Mouse (Mus musculus) adrenal gland, postnatal 25 days (tissue): ENCODE data around the gene Dnmt3a. TPM values are rescaled to one million over a fixed set of nuclear protein-coding genes. Genes with fewer than 3 reads are reported as not detected.

Experiments used
- DNase-seq: peaks from one replicate; pipeline ENCODE4 v3.0.0; 2021; ENCODE audit warnings: mixed read lengths
- total RNA-seq: library from RNA; stranded (reverse); gene quantifications from 2 replicates; pipeline ENCODE4 v1.2.3, GENCODE M21; 2021

Dnmt3a gene
- total RNA-seq, 1 experiment from 2014 or later: 86.0 TPM

- no peak for DNase-seq
Observed at GRCm38 (mm10) chr12:3884892-3885493, 79.2 kb downstream of the Dnmt3a start.

DNA sequence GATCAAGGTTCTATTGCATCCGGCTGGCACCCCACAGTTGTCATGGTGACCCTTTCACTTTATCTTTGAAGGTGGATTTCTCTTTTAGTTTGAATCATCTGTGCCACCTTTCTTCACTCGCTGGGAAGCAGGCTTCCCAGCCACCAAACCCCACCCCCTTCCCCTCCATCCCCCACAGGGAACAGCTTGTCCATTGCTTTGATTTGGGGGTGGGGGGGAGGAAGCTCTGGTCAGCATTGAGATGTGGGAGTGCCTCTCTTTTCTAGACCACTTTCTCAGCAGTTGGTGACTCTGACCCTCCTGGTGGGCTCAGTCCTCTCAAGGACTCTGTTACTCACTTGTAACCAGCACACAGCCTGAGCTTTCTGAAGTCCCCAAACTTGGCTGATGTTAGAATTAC, 80.8 kb downstream of the Dnmt3a start:
- DNase-seq: no peak

- DNase-seq: no peak
Observed at GRCm38 (mm10) chr12:3887515-3888325, 81.9 kb downstream of the Dnmt3a start.

DNA sequence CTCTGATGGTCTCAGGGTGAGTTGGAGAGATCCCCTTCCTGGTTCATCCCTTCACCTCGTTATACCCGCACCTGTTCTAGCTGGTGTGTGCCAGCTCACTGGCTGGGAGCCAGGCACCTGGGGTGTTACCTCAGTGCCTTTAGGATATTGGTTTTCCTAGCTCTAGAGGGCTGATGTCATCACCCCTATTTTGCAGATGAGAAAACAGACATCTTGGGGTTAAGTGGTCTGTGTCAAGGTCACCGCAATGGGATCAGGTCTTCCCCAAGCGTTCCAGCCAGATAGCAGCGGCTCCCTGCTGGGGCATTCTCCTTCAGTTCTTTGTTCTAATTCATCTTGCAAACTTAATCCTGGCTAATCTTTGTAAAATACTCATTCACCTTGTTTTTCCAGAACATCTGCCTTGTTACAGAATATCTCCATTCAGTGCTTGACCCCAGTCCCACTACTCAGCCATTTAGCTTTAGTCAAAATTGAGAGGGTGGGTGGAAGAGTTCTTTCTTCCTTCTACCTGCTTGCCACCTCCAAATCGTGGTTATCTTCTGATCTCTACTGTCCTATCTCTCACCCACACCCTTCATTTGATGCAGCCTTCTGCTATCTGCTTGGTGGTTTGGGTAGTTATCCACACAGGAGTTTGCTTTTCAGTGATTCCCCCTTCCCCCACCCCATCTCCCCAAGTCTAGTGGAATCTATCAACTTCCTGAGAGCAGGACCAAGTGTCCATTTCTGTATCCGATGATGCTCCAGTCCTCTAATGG, 84.2 kb downstream of the Dnmt3a start:
- peak; percentile 30 for DNase-seq

DNA sequence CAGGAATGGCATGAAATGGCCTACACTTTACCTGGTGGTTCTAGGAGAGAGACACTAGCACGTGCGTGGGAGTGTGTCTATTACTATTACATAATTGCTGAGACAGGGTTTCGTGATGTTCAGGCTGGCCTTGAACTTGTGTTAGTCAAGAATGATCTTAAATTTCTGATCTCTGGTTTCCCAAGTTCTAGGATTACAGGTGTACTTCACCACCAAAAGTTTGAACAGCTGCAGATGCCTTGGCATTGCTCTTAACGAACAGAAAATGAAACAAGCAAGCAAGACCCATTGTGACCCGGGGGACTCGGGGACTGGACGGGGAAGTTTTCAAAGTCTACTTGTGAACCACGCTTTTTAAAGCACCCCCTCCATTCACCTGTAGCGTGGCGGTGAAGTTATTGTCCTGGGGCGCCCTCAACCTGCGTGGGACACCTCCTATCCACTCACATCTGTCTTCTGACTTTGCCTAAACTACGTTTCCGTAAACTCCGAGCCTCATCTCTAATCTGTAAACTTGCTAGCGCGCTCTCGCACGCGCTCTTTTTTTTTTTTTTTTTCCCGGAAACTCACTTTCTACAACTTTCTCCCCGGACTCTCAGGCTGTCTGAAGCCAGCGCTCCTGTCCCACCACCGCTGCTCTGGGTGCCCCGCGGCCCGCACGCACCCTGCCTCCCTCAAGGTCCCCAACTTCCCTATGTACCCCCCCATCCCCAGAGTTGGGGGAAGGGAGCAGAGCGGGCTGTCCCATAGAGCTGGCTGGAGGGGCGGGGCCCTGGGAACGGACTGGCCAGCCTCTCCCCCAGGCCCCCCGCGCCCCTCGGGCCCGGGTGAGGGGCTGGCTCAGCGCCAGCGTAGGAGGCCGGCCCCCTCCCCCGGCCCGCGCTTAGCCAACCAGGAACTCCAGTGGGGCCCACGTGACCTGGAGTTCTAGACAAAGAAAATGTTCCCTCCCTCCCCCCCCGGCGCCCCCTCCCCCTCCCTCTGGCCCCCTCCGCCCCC, 85.2 kb downstream of the Dnmt3a start:
- peak; percentile 35 for DNase-seq

GRCm38 (mm10) chr12:3891779-3892239, 86.0 kb downstream of the Dnmt3a start:
- DNase-seq: peak; percentile 37

DNA sequence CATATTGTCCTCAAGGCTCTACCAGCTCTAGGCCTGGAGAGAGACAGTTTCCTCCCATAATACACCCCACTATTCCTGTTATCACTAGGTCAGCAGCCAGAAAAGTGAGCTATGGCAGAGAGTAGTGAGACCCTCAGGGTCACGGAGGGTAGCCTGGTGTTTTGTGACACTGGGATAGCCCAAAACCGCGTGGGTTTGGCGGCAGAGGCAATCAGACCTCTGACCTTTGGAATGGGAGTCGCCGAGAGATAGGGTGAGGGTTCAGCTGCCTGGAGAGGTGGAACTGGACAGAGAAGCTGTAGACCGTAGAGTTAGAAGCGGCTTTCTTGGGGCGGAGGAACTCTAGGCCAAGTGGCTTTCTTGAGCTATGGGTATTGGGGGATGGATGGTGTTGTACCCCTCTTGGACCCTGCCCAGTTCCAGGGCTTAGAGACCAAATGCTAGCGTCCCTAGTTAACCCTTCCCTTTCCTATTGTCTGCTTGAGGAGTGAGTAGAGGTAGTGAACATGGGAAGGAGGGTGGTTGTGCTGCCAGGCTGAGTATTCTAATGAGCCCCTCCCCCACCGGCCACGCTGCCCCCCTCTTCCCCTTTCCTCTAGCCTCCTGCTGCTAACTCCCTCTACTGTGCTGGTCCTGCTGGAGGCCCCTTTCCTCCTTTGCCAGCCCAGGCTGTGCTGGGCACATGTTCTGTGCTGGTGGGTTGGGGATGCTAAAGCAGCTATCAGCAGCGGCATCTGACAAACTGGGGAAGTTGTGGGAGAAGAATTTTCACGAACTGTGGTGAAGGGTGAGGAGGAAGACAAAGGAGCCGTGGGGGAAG, 86.6 kb downstream of the Dnmt3a start:
- DNase-seq: no peak

GRCm38 (mm10) chr12:3893335-3893734, 87.5 kb downstream of the Dnmt3a start:
- DNase-seq: no peak

DNA sequence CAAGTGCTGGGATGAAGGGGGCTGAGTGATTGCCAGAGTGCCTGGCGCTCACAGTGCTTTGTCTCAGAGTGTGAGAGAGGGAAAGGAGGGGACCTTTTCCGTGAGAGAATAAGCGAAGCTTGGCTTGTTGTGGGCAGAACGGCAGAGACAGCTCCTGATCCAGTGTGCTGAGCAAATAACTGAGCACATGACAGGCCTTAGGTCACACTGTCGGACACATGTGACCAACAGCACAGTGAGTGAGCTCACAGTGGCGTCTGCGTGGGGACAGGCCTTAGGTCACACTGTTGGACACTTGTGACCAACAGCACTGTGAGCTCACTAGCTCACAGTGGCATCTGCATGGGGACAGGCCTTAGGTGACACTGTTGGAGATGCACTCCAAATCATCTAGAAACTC, 88.7 kb downstream of the Dnmt3a start:
- no peak for DNase-seq

DNA sequence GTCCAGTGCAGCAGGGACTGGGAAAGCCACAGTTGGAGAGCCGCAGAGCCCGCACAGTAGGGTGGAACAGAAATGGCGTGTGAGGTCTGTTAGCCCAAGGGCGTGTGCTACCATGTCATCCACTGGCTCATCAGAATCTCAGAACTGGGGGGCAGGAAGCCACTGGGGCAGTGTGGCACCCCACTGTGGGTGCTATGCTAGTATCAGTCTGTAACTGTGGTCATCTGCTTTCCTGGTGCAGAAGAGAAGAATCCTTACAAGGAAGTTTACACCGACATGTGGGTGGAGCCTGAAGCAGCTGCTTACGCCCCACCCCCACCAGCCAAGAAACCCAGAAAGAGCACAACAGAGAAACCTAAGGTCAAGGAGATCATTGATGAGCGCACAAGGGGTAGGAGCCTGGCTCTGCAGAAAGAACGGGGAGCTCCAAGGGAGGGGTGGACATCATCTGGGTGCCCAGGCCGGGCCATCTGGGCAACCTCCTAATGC, 91.3 kb downstream of the Dnmt3a start:
- DNase-seq: no peak

- no peak for DNase-seq
Observed at GRCm38 (mm10) chr12:3898811-3899210, 93.0 kb downstream of the Dnmt3a start.

- DNase-seq: no peak
Observed at GRCm38 (mm10) chr12:3905436-3905835, 99.6 kb downstream of the Dnmt3a start.

DNA sequence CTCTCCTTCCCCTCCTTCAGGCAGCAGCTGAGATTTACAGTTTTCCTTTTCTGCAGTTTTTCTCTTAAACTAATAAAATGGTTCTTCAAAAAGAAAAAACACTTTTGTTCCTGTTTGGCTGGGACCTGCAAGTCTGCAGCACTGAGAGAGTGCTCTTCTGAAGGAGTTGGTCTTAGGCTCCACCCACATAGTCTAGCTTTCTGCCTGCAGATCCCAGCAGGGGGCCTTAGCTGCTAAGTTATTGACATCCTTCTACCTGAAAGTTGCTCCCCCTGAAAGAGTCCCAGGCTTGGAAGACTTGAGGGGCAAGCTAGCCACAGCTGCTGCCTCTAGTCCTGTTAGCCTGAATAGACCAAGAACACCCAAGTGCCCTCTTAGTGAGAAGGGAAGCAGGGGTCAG, 100.5 kb downstream of the Dnmt3a start:
- DNase-seq: no peak

- no peak for DNase-seq
Observed at GRCm38 (mm10) chr12:3907008-3907407, 101.2 kb downstream of the Dnmt3a start.

DNA sequence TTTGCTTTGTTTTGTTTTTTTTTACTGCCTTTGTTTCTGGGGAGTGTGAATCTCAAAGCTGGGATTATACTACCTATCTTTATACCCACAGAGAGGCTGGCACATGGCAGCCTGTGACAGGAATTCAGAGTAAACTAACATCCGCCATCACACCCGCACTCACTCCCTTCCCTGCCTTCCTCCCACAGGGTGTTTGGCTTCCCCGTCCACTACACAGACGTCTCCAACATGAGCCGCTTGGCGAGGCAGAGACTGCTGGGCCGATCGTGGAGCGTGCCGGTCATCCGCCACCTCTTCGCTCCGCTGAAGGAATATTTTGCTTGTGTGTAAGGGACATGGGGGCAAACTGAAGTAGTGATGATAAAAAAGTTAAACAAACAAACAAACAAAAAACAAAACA, 101.6 kb downstream of the Dnmt3a start:
- DNase-seq: no peak

- DNase-seq: no peak
Observed at GRCm38 (mm10) chr12:3910466-3911093, 104.8 kb downstream of the Dnmt3a start.

- DNase-seq: no peak
Observed at GRCm38 (mm10) chr12:3911831-3912348, 106.1 kb downstream of the Dnmt3a start.

DNA sequence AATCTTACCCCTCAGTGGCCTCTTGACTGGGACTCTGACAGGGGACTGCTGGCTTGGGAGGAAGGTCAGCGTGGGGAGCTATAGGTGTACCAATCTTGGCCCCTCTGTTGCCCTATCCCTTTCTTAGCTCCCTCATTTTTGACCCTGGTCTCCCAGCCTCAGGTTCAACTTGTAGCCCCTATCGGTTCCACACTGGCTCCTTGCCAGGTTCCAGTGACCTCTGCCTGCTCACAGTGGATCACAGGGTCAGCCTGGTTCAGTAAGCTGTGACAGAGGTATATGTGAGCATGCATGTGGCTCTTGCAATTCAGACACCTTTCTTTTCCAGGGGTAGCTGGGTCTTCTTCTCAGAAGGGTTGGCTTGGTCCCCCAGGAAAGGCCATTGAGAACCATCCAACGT, 110.0 kb downstream of the Dnmt3a start:
- no peak for DNase-seq

- no peak for DNase-seq
Observed at GRCm38 (mm10) chr12:3917668-3918341, 112.0 kb downstream of the Dnmt3a start.
